Mouse (Mus musculus): ENCODE data around the gene Dap.

DNA sequence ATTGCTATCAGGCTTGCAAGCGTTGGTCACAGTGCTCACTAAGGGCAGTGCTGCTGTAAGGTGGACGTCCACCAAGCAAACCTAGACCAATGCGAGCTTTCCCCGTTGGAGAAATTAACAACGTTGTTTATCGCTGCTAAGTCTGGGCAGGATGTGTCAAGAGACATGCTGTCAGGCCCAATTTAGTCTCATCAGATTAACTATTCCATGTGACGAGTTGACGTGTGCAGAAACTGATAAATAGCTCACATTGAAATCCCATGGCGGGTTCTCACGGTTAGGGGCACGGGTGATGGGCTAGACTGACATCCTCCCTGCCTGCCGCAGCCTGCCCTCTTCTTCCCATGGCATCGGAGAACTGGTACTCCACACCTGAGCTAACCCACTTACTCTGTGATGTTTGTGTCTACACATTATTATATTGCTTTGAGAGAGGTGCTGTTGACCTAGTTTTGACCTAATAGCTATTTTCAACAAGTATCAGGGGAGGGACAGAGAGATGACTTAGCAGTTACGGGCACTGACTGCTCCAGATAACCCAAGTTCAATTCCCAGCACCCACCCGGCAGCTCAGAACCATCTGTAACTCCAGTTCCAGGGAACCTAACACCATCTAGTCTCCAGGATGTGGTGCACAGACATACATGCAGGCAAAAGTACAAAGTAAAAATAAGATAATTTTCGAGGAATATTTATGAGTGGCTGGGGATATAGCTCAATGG is 28.6 kb downstream of the Dap start:
- TF ChIP-seq USF1 (IDR thresholded peaks at IDR 0.05; ENCODE audit: low read depth) (no peak), CTCF (IDR thresholded peaks at IDR 0.05; ENCODE audit: control insufficient read depth, insufficient read depth, insufficient read length) (no peak), FOSL1 (IDR thresholded peaks at IDR 0.05; ENCODE audit: insufficient read depth, low read length, poor library complexity, severe bottlenecking) (no peak), CEBPB (IDR thresholded peaks at IDR 0.05; ENCODE audit: low read depth) (no peak)

Measured in C2C12 (cell line).